Mouse (Mus musculus) spleen, postnatal 14 days (tissue): ENCODE data around the gene Krtap10-4.
"Not testable (repeated sequence)": the region's sequence is repeated elsewhere in the genome, so short reads cannot be mapped to it uniquely, and the experiment has no call there.

ENCODE experiments used
- DNase-seq, 2 experiments: peaks; one replicate each; pipeline ENCODE4 v3.0.0; 2021 to 2022; ENCODE audit warnings: low spot score in 2 of 2

Gene Krtap10-4

GRCm38 (mm10) chr10:77826951-77827350 lies at the start of gene Krtap10-4:
TSS of gene Krtap10-4 (minus strand) at chr10:77827095.
- DNase-seq = no peak

GRCm38 (mm10) chr10:77869651-77870050 lies 42.8 kb upstream of the Krtap10-4 start:
- DNase-seq = no peak

- no peak for DNase-seq
These were observed 40.7 kb upstream of the Krtap10-4 start for GRCm38 (mm10) chr10:77867546-77867945.

- no peak for DNase-seq
These were observed 37.9 kb upstream of the Krtap10-4 start for GRCm38 (mm10) chr10:77864762-77865143.

GRCm38 (mm10) chr10:77864067-77864761 lies 37.3 kb upstream of the Krtap10-4 start:
- peak in 1 of 2 experiments; percentile 10 for DNase-seq

GRCm38 (mm10) chr10:77861675-77862074 lies 34.8 kb upstream of the Krtap10-4 start, which contains the start of gene Gm3285:
TSS of gene Gm3285 (plus strand) at chr10:77861975.
- DNase-seq = no peak

- no peak for DNase-seq
These were observed 25.7 kb upstream of the Krtap10-4 start, which contains the start of gene Gm10318 for GRCm38 (mm10) chr10:77852559-77852958. TSS of gene Gm10318 (plus strand) at chr10:77852859.

GRCm38 (mm10) chr10:77847538-77847937 lies 20.6 kb upstream of the Krtap10-4 start:
- DNase-seq = no peak

GRCm38 (mm10) chr10:77846961-77847360 lies 20.1 kb upstream of the Krtap10-4 start:
- DNase-seq = no peak

GRCm38 (mm10) chr10:77846503-77846902 lies 19.6 kb upstream of the Krtap10-4 start, which contains the start of gene Gm36176:
TSS of gene Gm36176 (plus strand) at chr10:77846803.
- no peak for DNase-seq

- no peak for DNase-seq
These were observed 12.1 kb upstream of the Krtap10-4 start for GRCm38 (mm10) chr10:77839006-77839405.

GRCm38 (mm10) chr10:77835647-77836046 lies 8.8 kb upstream of the Krtap10-4 start, which contains the start of gene Krtap10-10:
TSS of gene Krtap10-10 (plus strand) at chr10:77835947.
- no peak for DNase-seq

GRCm38 (mm10) chr10:77819203-77819602 lies 7.7 kb downstream of the Krtap10-4 start:
- DNase-seq = no peak

GRCm38 (mm10) chr10:77818523-77818922 lies 8.4 kb downstream of the Krtap10-4 start:
- no peak for DNase-seq

GRCm38 (mm10) chr10:77815514-77815913 lies 11.4 kb downstream of the Krtap10-4 start:
- peak in 1 of 2 experiments; percentile 9 for DNase-seq

- DNase-seq = no peak
These were observed 12.5 kb downstream of the Krtap10-4 start, which contains the start of gene Gm2696 for GRCm38 (mm10) chr10:77814382-77814781. TSS of gene Gm2696 (plus strand) at chr10:77814682.

- no peak for DNase-seq
These were observed 15.2 kb downstream of the Krtap10-4 start, which contains the start of gene Gm9507 for GRCm38 (mm10) chr10:77811743-77812142. TSS of gene Gm9507 (minus strand) at chr10:77811843.

- DNase-seq = no peak
These were observed 22.8 kb downstream of the Krtap10-4 start for GRCm38 (mm10) chr10:77804095-77804494.

GRCm38 (mm10) chr10:77798921-77799508 lies 27.9 kb downstream of the Krtap10-4 start, which contains the start of gene Gm19668:
TSS of gene Gm19668 (minus strand) at chr10:77799133.
- DNase-seq = no peak

- not testable (repeated sequence) for DNase-seq
These were observed 28.6 kb downstream of the Krtap10-4 start for GRCm38 (mm10) chr10:77798164-77798920.

- DNase-seq = no peak
These were observed 29.2 kb downstream of the Krtap10-4 start for GRCm38 (mm10) chr10:77797677-77798076.

- DNase-seq = no peak
These were observed 31.9 kb downstream of the Krtap10-4 start, which contains the start of gene Gm9639 for GRCm38 (mm10) chr10:77794976-77795375. TSS of gene Gm9639 (minus strand) at chr10:77795076.
